Mouse (Mus musculus) liver, embryonic 11.5 days (tissue): ENCODE data around the gene Zswim7. TPM values are rescaled to one million over a fixed set of nuclear protein-coding genes. Genes with fewer than 3 reads are reported as not detected.
A peak's percentile ranks its signal among the peaks of the same experiment; 100 is the strongest.

Experiments
- ATAC-seq: fragments of 200-750 bp; cut with Nextera tagmentation; replicated peaks from 2 replicates; pipeline ENCODE4 v1.8.0; 2017; ENCODE audit warnings: moderate number of reproducible peaks, mild to moderate bottlenecking, moderate TSS enrichment, moderate library complexity; ENCODE audit not compliant: low FRiP score
- DNase-seq: peaks from one replicate; pipeline ENCODE4 v3.0.0-alpha.2; 2017; ENCODE audit warnings: low spot score
- H3K27ac ChIP-seq: fragments of 300-500 bp; sonication (generic); 2 replicates; pipeline ENCODE4 v1.5.1; 2014; ENCODE audit warnings: mild to moderate bottlenecking, low read depth, low read length, control low read depth
- H3K27me3 ChIP-seq: fragments of 300-500 bp; sonication (generic); replicated peaks from 2 replicates; pipeline ENCODE4 v1.6.1; 2014; ENCODE audit warnings: low read length, mixed read lengths; ENCODE audit not compliant: control insufficient read depth, insufficient read depth
- H3K36me3 ChIP-seq: fragments of 300-500 bp; sonication (generic); 2 replicates; pipeline ENCODE4 v1.6.1; 2014; ENCODE audit warnings: mild to moderate bottlenecking, low read length, moderate library complexity, mixed read lengths; ENCODE audit not compliant: control insufficient read depth, insufficient read depth
- H3K4me1 ChIP-seq: fragments of 300-500 bp; sonication (generic); replicated peaks from 2 replicates; pipeline ENCODE4 v1.6.1; 2014; ENCODE audit warnings: low read length, mixed read lengths; ENCODE audit not compliant: control insufficient read depth, insufficient read depth
- H3K4me2 ChIP-seq: fragments of 300-500 bp; sonication (generic); 2 replicates; pipeline ENCODE4 v1.6.1; 2014; ENCODE audit warnings: mild to moderate bottlenecking, control low read depth, moderate library complexity
- H3K4me3 ChIP-seq: fragments of 300-500 bp; sonication (generic); 2 replicates; pipeline ENCODE4 v1.5.1; 2014; ENCODE audit warnings: low read depth, low read length, control low read depth
- H3K9ac ChIP-seq: fragments of 300-500 bp; sonication (generic); 2 replicates; pipeline ENCODE4 v1.6.1; 2014; ENCODE audit warnings: low read depth, low read length, control low read depth
- H3K9me3 ChIP-seq: fragments of 300-500 bp; sonication (generic); 2 replicates; pipeline ENCODE4 v1.6.1; 2016; ENCODE audit warnings: low read length, inconsistent platforms, mixed read lengths; ENCODE audit not compliant: control insufficient read depth
- WGBS: fragments of 180-500 bp; shearing (Covaris S2); extraction: QIAGEN DNeasy Blood & Tissue Kit; methylation state at CpG from one replicate; pipeline ENCODE4 v1.1.7; 2014; 5-methylcytosine and 5-hydroxymethylcytosine counted together
- polyA plus RNA-seq: library from polyadenylated mRNA; unstranded; fragments of >200 nt; fragmentation: Nextera tagmentation; extraction: Ambion mirVana; gene quantifications from 2 replicates; pipeline ENCODE4 v1.2.1, GENCODE M21; 2014

Gene Zswim7
- polyA plus RNA-seq, 1 experiment from 2014 or later = 20.8 TPM

- H3K9ac ChIP-seq = peak within 1 kb of the TSS; percentile 52
- H3K36me3 ChIP-seq = no peaks in the 10 kb centered on the region
- DNase-seq = peak; percentile 82
- peaks cover 6% of the 10 kb centered on the region; the same call in 1 of the 2 replicates for H3K4me1 ChIP-seq
- no peaks in the 10 kb centered on the region for H3K9me3 ChIP-seq
- no peak within 1 kb of the TSS for H3K27ac ChIP-seq
- ATAC-seq = peak; percentile 90
- peak within 1 kb of the TSS; percentile 71 for H3K4me3 ChIP-seq
- under 1% methylated on average over 69 of the region's 69 CpGs for WGBS
- H3K4me2 ChIP-seq = peak within 1 kb of the TSS; percentile 100
- H3K27me3 ChIP-seq = peaks cover 29% of the 10 kb centered on the region
These were observed 32.6 kb downstream of the Zswim7 start, which contains the start of gene Adora2b for GRCm38 (mm10) chr11:62248401-62249244. TSS of gene Adora2b (plus strand) at chr11:62248984.

GRCm38 (mm10) chr11:62247759-62248400 is 33.3 kb downstream of the Zswim7 start:
- Histone ChIP-seq H3K27ac (no peak overlapping the region), H3K9ac (peak overlapping the region; percentile 52), H3K27me3 (peaks cover 29% of the 10 kb centered on the region), H3K4me2 (peak overlapping the region; percentile 100), H3K36me3 (no peaks in the 10 kb centered on the region), H3K4me3 (peak overlapping the region; percentile 71), H3K9me3 (no peaks in the 10 kb centered on the region), H3K4me1 (peaks cover 6% of the 10 kb centered on the region; the same call in 1 of the 2 replicates)
- DNase-seq (no peak), ATAC-seq (no peak)
- 34% methylated on average over 18 of the region's 18 CpGs for WGBS

GRCm38 (mm10) chr11:62244471-62244870 is 36.7 kb downstream of the Zswim7 start:
- H3K27ac ChIP-seq = no peak overlapping the region
- peaks cover 4% of the 10 kb centered on the region; the same call in 1 of the 2 replicates for H3K4me1 ChIP-seq
- H3K36me3 ChIP-seq = no peaks in the 10 kb centered on the region
- WGBS = 78% methylated on average over 4 of the region's 4 CpGs
- H3K4me3 ChIP-seq = no peak overlapping the region
- H3K9me3 ChIP-seq = no peaks in the 10 kb centered on the region
- no peak overlapping the region for H3K9ac ChIP-seq
- H3K4me2 ChIP-seq = no peak overlapping the region
- H3K27me3 ChIP-seq = peaks cover 11% of the 10 kb centered on the region
- DNase-seq = no peak
- no peak for ATAC-seq

GRCm38 (mm10) chr11:62243871-62244270 is 37.3 kb downstream of the Zswim7 start:
- Histone ChIP-seq H3K9me3 (no peaks in the 10 kb centered on the region), H3K4me1 (no peaks in the 10 kb centered on the region), H3K4me2 (no peak overlapping the region), H3K36me3 (no peaks in the 10 kb centered on the region), H3K4me3 (no peak overlapping the region), H3K27ac (no peak overlapping the region), H3K27me3 (peaks cover 5% of the 10 kb centered on the region), H3K9ac (no peak overlapping the region)
- DNase-seq (no peak), ATAC-seq (no peak)
- 82% methylated on average over 8 of the region's 8 CpGs for WGBS

GRCm38 (mm10) chr11:62240631-62241261 is 40.4 kb downstream of the Zswim7 start:
- 69% methylated on average over 12 of the region's 12 CpGs for WGBS
- DNase-seq = no peak
- H3K27me3 ChIP-seq = no peaks in the 10 kb centered on the region
- no peaks in the 10 kb centered on the region for H3K4me1 ChIP-seq
- no peak for ATAC-seq
- no peak overlapping the region for H3K9ac ChIP-seq
- H3K27ac ChIP-seq = no peak overlapping the region
- no peak overlapping the region for H3K4me3 ChIP-seq
- H3K9me3 ChIP-seq = no peaks in the 10 kb centered on the region
- no peaks in the 10 kb centered on the region for H3K36me3 ChIP-seq
- no peak overlapping the region for H3K4me2 ChIP-seq

GRCm38 (mm10) chr11:62224797-62225196 is 56.4 kb downstream of the Zswim7 start:
- Histone ChIP-seq H3K27me3 (no peaks in the 10 kb centered on the region), H3K9me3 (no peaks in the 10 kb centered on the region), H3K27ac (no peak overlapping the region), H3K36me3 (no peaks in the 10 kb centered on the region), H3K4me2 (no peak overlapping the region), H3K4me1 (peaks cover 2% of the 10 kb centered on the region; the same call in 1 of the 2 replicates), H3K4me3 (no peak overlapping the region), H3K9ac (no peak overlapping the region)
- WGBS = 77% methylated on average over 4 of the region's 4 CpGs
- DNase-seq (no peak), ATAC-seq (no peak)

- Histone ChIP-seq H3K27ac (no peak overlapping the region), H3K27me3 (no peaks in the 10 kb centered on the region), H3K9ac (no peak overlapping the region), H3K4me2 (no peak overlapping the region), H3K4me1 (peaks cover 2% of the 10 kb centered on the region; the same call in 1 of the 2 replicates), H3K36me3 (no peaks in the 10 kb centered on the region), H3K4me3 (no peak overlapping the region), H3K9me3 (no peaks in the 10 kb centered on the region)
- DNase-seq (no peak), ATAC-seq (no peak)
- 77% methylated on average over 7 of the region's 7 CpGs for WGBS
These were observed 57.2 kb downstream of the Zswim7 start for GRCm38 (mm10) chr11:62223962-62224361.

GRCm38 (mm10) chr11:62223416-62223815 is 57.8 kb downstream of the Zswim7 start:
- WGBS = 61% methylated on average over 5 of the region's 5 CpGs
- ATAC-seq (no peak), DNase-seq (no peak)
- Histone ChIP-seq H3K27ac (no peak overlapping the region), H3K4me1 (peaks cover 2% of the 10 kb centered on the region; the same call in 1 of the 2 replicates), H3K9me3 (no peaks in the 10 kb centered on the region), H3K36me3 (no peaks in the 10 kb centered on the region), H3K27me3 (no peaks in the 10 kb centered on the region), H3K4me2 (no peak overlapping the region), H3K4me3 (no peak overlapping the region), H3K9ac (no peak overlapping the region)
